Mouse (Mus musculus) gonadal fat pad, adult 2 months (tissue): ENCODE measurements around the gene Gm5799. TPM values are rescaled to one million over a fixed set of nuclear protein-coding genes. Genes with fewer than 3 reads are reported as not detected.
"Not testable (repeated sequence)": the region's sequence is repeated elsewhere in the genome, so short reads cannot be mapped to it uniquely, and the experiment has no call there.

Experiments used
- DNase-seq: peaks from one replicate; pipeline ENCODE4 v3.0.0-alpha.2; 2012; ENCODE audit warnings: low read depth
- polyA plus RNA-seq: library from polyadenylated mRNA; depleted of rRNA; stranded (reverse); fragments of >200 nt; gene quantifications from 2 replicates; pipeline ENCODE4 v1.2.3, GENCODE M21; 2012; rRNA removed

Gm5799 gene
- polyA plus RNA-seq = 0.19 TPM in 1 of 2 replicates, not detected in the other

- not testable (repeated sequence) for DNase-seq
Measured at GRCm38 (mm10) chr14:43543276-43543675, at the start of gene Gm5799. Gene Gm5799, plus strand, starts transcription at chr14:43543576.

DNA sequence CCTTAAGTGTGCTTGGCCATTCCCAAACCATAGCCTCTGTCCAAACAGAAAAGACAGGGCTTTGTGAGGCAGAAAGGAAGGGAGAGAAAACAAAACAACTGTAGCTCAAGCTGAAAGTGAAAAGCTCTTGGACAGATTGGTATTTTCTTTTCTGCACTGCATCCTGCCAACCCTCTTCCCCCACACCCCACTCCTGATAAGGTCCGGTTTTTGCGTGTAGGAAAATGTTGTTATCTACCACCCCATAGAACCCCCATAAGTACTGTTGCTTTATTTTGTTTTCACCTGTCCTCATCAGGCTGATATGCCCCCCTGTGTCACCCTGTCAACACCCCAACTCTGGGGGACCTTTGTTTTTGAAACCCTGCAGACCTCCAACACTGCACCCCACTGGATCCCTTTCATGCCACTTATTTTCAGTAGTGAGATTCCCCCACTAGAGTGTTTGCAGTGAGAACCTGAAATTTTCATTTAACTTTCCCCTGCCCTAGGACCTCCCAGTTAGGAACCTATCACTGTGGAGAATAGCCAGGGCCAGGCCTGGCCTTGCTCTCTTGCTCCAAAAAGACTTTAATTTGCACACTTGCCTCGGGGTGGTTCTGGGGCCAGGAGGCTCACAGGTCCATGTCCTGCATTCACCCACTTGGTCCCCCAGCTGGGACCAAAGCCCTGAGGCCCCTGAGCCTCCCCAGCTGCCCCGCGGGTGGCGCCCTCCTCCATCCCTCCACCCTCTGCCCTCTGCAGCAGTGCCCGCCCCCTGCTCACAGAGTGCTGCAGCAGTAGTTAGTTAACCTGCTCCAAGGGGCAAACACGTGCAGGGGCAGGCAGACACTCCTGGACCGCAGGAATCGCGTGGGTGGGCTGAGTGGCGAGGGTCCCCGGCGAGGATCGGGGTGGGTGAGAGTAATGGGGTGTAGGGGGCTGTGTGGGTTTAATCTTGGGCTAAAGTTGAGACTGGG lies 12.0 kb upstream of the Gm5799 start:
- DNase-seq = not testable (repeated sequence)

DNA sequence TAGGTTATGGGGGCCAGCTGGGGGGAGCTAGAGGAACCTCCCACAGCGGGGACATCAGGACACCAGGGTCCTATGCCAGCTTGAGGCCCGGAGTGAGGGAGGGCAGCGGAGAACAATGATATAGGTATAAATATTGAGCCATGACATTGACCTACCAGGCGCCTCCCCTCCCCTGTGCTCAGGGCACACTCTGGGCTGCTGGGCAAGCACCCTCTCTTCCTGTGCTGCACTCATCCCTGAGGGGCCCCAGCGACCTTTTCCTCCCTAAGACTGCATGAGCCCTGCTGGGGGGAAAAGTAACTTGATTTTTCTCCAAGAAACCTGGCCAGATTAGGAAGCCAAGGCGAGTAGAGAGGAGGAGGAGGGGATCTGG lies 11.4 kb upstream of the Gm5799 start:
- not testable (repeated sequence) for DNase-seq

GRCm38 (mm10) chr14:43532387-43532786 lies 11.0 kb upstream of the Gm5799 start:
- not testable (repeated sequence) for DNase-seq

- DNase-seq = not testable (repeated sequence)
Measured at GRCm38 (mm10) chr14:43538144-43538543, 5.2 kb upstream of the Gm5799 start.

- not testable (repeated sequence) for DNase-seq
Measured at GRCm38 (mm10) chr14:43546281-43546680, 2.9 kb downstream of the Gm5799 start.

- not testable (repeated sequence) for DNase-seq
Measured at GRCm38 (mm10) chr14:43552271-43552670, 8.9 kb downstream of the Gm5799 start.

- not testable (repeated sequence) for DNase-seq
Measured at GRCm38 (mm10) chr14:43577969-43578368, 34.6 kb downstream of the Gm5799 start.

GRCm38 (mm10) chr14:43579046-43579445 lies 35.7 kb downstream of the Gm5799 start, which contains the start of gene Gm17654:
Gene Gm17654, minus strand, starts transcription at chr14:43579146.
- DNase-seq = not testable (repeated sequence)

Other genes with a start within 250 kb of the Gm5799 start
- not detected in 2 replicates for gene Gm8127, start 249.7 kb upstream of the Gm5799 start, polyA plus RNA-seq
- gene 1700001F09Rik, start 195.8 kb upstream of the Gm5799 start, polyA plus RNA-seq = not detected in 2 replicates
- not detected in 2 replicates for gene Gm8138, start 127.2 kb upstream of the Gm5799 start, polyA plus RNA-seq
- not detected in 2 replicates for gene Gm17654, start 35.6 kb downstream of the Gm5799 start, polyA plus RNA-seq
- not detected in 2 replicates for gene Gm10375, start 64.4 kb downstream of the Gm5799 start, polyA plus RNA-seq
- not detected in 2 replicates for gene Gm8165, start 133.6 kb downstream of the Gm5799 start, polyA plus RNA-seq
- not detected in 2 replicates for gene Gm7324, start 154.3 kb downstream of the Gm5799 start, polyA plus RNA-seq
- not detected in 2 replicates for gene Gm16506, start 183.9 kb downstream of the Gm5799 start, polyA plus RNA-seq
- not detected in 2 replicates for gene Gm6526, start 204.3 kb downstream of the Gm5799 start, polyA plus RNA-seq
- not detected in 2 replicates for gene Gm8180, start 241.2 kb downstream of the Gm5799 start, polyA plus RNA-seq